Mouse (Mus musculus) liver, embryonic 14.5 days (tissue): ENCODE measurements at regions not wholly inside any gene's neighbourhood (a gene's known extent, or its start where the extent isn't known, plus 50 kb on each side); places are given as distances from the start of the nearest gene placed in this dataset.

ENCODE experiments used
- CTCF ChIP-seq: IDR thresholded peaks from 2 replicates; pipeline ENCODE4 v1.5.1; 2016; ENCODE audit warnings: antibody characterized with exemption, low read depth, control low read depth
- EP300 ChIP-seq: IDR thresholded peaks from 2 replicates; pipeline ENCODE4 v1.6.1; 2016; ENCODE audit warnings: antibody characterized with exemption, low read depth

GRCm38 (mm10) chr1:42313494-42313893 is 382.1 kb upstream of the Pou3f3 start:
- no peak for TF ChIP-seq CTCF
- no peak for TF ChIP-seq EP300
